In genomic region chr7:100908567-100908966, GRCm38 (mm10) we compare ENCODE assay signal across 7 mouse cellular contexts. TPM values are rescaled to one million over a fixed set of nuclear protein-coding genes. Genes with fewer than 3 reads are reported as not detected.
DNase-seq lines count a peak whose midpoint lies in the region; ATAC-seq and TF ChIP-seq lines count a peak whose summit lies in the region.

No protein-coding gene starts in this region.

- H3K4me3 ChIP-seq in hindbrain, embryonic 13.5 days = no peak overlapping the region
- no peak overlapping the region for H3K4me3 ChIP-seq in liver, postnatal 0 days (ENCODE audit: low read depth, low read length)

- DNase-seq in ovary, postnatal 36 days (ENCODE audit: low spot score) = peak; percentile 59
- no peak for DNase-seq in ovary, postnatal 14 days (ENCODE audit: low spot score)
- peak; percentile 70 to 81 for DNase-seq in adrenal gland, postnatal 36 days
- DNase-seq in liver, postnatal 0 days = peak; percentile 49
- no peak for DNase-seq in c-Kit-positive CD71-positive TER-119-positive erythroid progenitor cells, embryonic 14.5 days (ENCODE audit: low spot score)
- no peak for DNase-seq in left cerebral cortex, adult 18-20 months (ENCODE audit: low spot score in 2 of 2)

- 51% methylated on average over 8 of the region's 8 CpGs for WGBS in hindbrain, embryonic 13.5 days
- WGBS in liver, postnatal 0 days (ENCODE audit: insufficient replicate concordance) = 61% methylated on average over 8 of the region's 8 CpGs

- peak; percentile 51 for TF ChIP-seq CTCF in liver, postnatal 0 days (IDR thresholded peaks at IDR 0.05; ENCODE audit: low read depth)

- no peaks in the 10 kb centered on the region for H3K9me3 ChIP-seq in hindbrain, embryonic 13.5 days
- H3K9me3 ChIP-seq in liver, postnatal 0 days (ENCODE audit: low read length) = no peaks in the 10 kb centered on the region

- no peak overlapping the region for H3K9ac ChIP-seq in hindbrain, embryonic 13.5 days
- H3K9ac ChIP-seq in liver, postnatal 0 days (replicated peaks) = no peak overlapping the region

- no peak for TF ChIP-seq EP300 in liver, postnatal 0 days (IDR thresholded peaks at IDR 0.05; ENCODE audit: low read depth)

- 0 out of 2 replicates have a peak, but pooled peaks have one; percentile 2 for ATAC-seq in hindbrain, embryonic 13.5 days (ENCODE audit: low FRiP score)
- ATAC-seq in liver, postnatal 0 days = no peak

- H3K4me2 ChIP-seq in hindbrain, embryonic 13.5 days = no peak overlapping the region
- no peak overlapping the region for H3K4me2 ChIP-seq in liver, postnatal 0 days (ENCODE audit: low read depth, low read length)

- no peaks in the 10 kb centered on the region for H3K27me3 ChIP-seq in hindbrain, embryonic 13.5 days
- no peaks in the 10 kb centered on the region for H3K27me3 ChIP-seq in liver, postnatal 0 days (ENCODE audit: insufficient read depth, low read length)

- no peaks in the 10 kb centered on the region for H3K36me3 ChIP-seq in hindbrain, embryonic 13.5 days
- no peaks in the 10 kb centered on the region for H3K36me3 ChIP-seq in liver, postnatal 0 days (replicated peaks; ENCODE audit: insufficient read depth, low read length)

- no peak overlapping the region for H3K27ac ChIP-seq in hindbrain, embryonic 13.5 days
- H3K27ac ChIP-seq in liver, postnatal 0 days (ENCODE audit: low read depth) = no peak overlapping the region

- peaks cover 32% of the 10 kb centered on the region for H3K4me1 ChIP-seq in hindbrain, embryonic 13.5 days (replicated peaks)
- no peaks in the 10 kb centered on the region; the same call in 1 of the 2 replicates for H3K4me1 ChIP-seq in liver, postnatal 0 days (ENCODE audit: insufficient read depth)

RNA-seq across cellular contexts. Expression of gene Arhgef17, which starts 23.3 kb away (rescaled TPM):
- total RNA-seq in adrenal gland, postnatal 36 days (2021) = 10 to 100 TPM; 63.3 to 69.0 TPM
- polyA plus RNA-seq in hindbrain, embryonic 13.5 days (2015; fragmentation: Nextera tagmentation; extraction: Ambion mirVana) = 7.2 and 7.7 TPM in 2 replicates
- polyA plus RNA-seq in liver, postnatal 0 days (2015; fragmentation: Nextera tagmentation; extraction: Ambion mirVana) = 0.35 and 0.38 TPM in 2 replicates
- total RNA-seq in left cerebral cortex, adult 18-20 months (2021) = 100 to 1,000 TPM; 136 to 141 TPM

RNA-seq across cellular contexts. Expression of gene Relt, which starts 45.3 kb away (rescaled TPM):
- 1 to 10 TPM; 1.6 to 4.2 TPM for total RNA-seq in adrenal gland, postnatal 36 days (2021)
- 4.3 and 4.8 TPM in 2 replicates for polyA plus RNA-seq in hindbrain, embryonic 13.5 days (2015; fragmentation: Nextera tagmentation; extraction: Ambion mirVana)
- polyA plus RNA-seq in liver, postnatal 0 days (2015; fragmentation: Nextera tagmentation; extraction: Ambion mirVana) = 6.9 and 7.5 TPM in 2 replicates
- total RNA-seq in left cerebral cortex, adult 18-20 months (2021) = 10 to 100 TPM; 13.2 to 21.8 TPM

Comparison
In these comparisons a context has a peak if more than half of its experiments do, and no peak if none do; other contexts are left out.
1. DNase-seq: peak in ovary, postnatal 36 days (single experiment), adrenal gland, postnatal 36 days (2 of 2) and liver, postnatal 0 days (single experiment); none in ovary, postnatal 14 days (single experiment), c-Kit-positive CD71-positive TER-119-positive erythroid progenitor cells, embryonic 14.5 days (single experiment) and left cerebral cortex, adult 18-20 months (0 of 2).